Mouse (Mus musculus) layer of hippocampus, adult 2 months (tissue): ENCODE data around the gene Lrrc56. TPM values are rescaled to one million over a fixed set of nuclear protein-coding genes. Genes with fewer than 3 reads are reported as not detected.
A peak's percentile ranks its signal among the peaks of the same experiment; 100 is the strongest.
"Not testable (repeated sequence)": the region's sequence is repeated elsewhere in the genome, so short reads cannot be mapped to it uniquely, and the experiment has no call there.

ENCODE experiments used
- DNase-seq, 2 experiments: peaks; one replicate each; pipeline ENCODE4 v3.0.0; 2022; ENCODE audit warnings: low spot score in 2 of 2
- H3K27ac ChIP-seq: fragments of 200-600 bp; 2 replicates; pipeline ENCODE4 v1.8.1; 2022
- H3K4me3 ChIP-seq: fragments of 200-600 bp; 2 replicates; pipeline ENCODE4 v1.8.1; 2022; ENCODE audit warnings: mild to moderate bottlenecking
- CTCF ChIP-seq: fragments of 200-600 bp; conservative IDR thresholded peaks from 2 replicates; pipeline ENCODE4 v1.8.1; 2022; ENCODE audit warnings: antibody characterized with exemption, mild to moderate bottlenecking, moderate library complexity
- microRNA-seq, 2 experiments: library from miRNA; unstranded; fragments of <30 nt; microRNA quantifications; one replicate each; pipeline ENCODE4 v1.2.0; 2021
- total RNA-seq, 2 experiments: library from RNA; stranded (reverse); gene quantifications; 2 replicates each; pipeline ENCODE4 v1.2.3; 2021

Gene Lrrc56
- total RNA-seq, 2 experiments from 2014 or later: 4.5 to 5.7 TPM

GRCm38 (mm10) chr7:141226535-141226934 is 32.6 kb downstream of the Lrrc56 start:
- Histone ChIP-seq H3K27ac (no peak overlapping the region), H3K4me3 (no peak overlapping the region)

GRCm38 (mm10) chr7:141227796-141228195 is 33.8 kb downstream of the Lrrc56 start:
- no peak for TF ChIP-seq CTCF
- peak overlapping the region; percentile 100 for H3K27ac ChIP-seq
- no peak for DNase-seq
- peak overlapping the region; percentile 99; the same call in 1 of the 2 replicates for H3K4me3 ChIP-seq

More at GRCm38 (mm10) chr7:141226535-141226934, 32.6 kb downstream of the Lrrc56 start:
- no peak for DNase-seq
- TF ChIP-seq CTCF: peak; percentile 58

- DNase-seq: peak; percentile 83 to 95
- peak within 1 kb of the TSS; percentile 100 for H3K27ac ChIP-seq
- TF ChIP-seq CTCF: peak; percentile 100
Observed at GRCm38 (mm10) chr7:141228279-141229067, 34.5 kb downstream of the Lrrc56 start, which contains the start of gene Phrf1. Gene Phrf1 (plus strand): TSS chr7:141228784.

GRCm38 (mm10) chr7:141229702-141230101 is 35.7 kb downstream of the Lrrc56 start:
- DNase-seq: no peak
- TF ChIP-seq CTCF: no peak
- peak overlapping the region; percentile 99 for H3K4me3 ChIP-seq

More at GRCm38 (mm10) chr7:141228279-141229067, 34.5 kb downstream of the Lrrc56 start, which contains the start of gene Phrf1:
- H3K4me3 ChIP-seq: peak within 1 kb of the TSS; percentile 99

GRCm38 (mm10) chr7:141230570-141230969 is 36.6 kb downstream of the Lrrc56 start:
- TF ChIP-seq CTCF: no peak
- no peak overlapping the region for H3K4me3 ChIP-seq
- no peak for DNase-seq
- H3K27ac ChIP-seq: no peak overlapping the region

More at GRCm38 (mm10) chr7:141229702-141230101, 35.7 kb downstream of the Lrrc56 start:
- no peak overlapping the region for H3K27ac ChIP-seq

- Histone ChIP-seq H3K4me3 (no peak overlapping the region), H3K27ac (no peak overlapping the region)
- no peak for DNase-seq
- TF ChIP-seq CTCF: no peak
Observed at GRCm38 (mm10) chr7:141231111-141231510, 37.2 kb downstream of the Lrrc56 start.

GRCm38 (mm10) chr7:141231551-141231950 is 37.6 kb downstream of the Lrrc56 start:
- H3K4me3 ChIP-seq: no peak overlapping the region
- no peak for DNase-seq
- no peak for TF ChIP-seq CTCF
- no peak overlapping the region for H3K27ac ChIP-seq

GRCm38 (mm10) chr7:141250486-141250885 is 56.5 kb downstream of the Lrrc56 start:
- not testable (repeated sequence) for DNase-seq, H3K27ac ChIP-seq, H3K4me3 ChIP-seq

- TF ChIP-seq CTCF: no peak
- DNase-seq: no peak
- H3K4me3 ChIP-seq: no peak overlapping the region
- H3K27ac ChIP-seq: no peak overlapping the region
Observed at GRCm38 (mm10) chr7:141256159-141256558, 62.2 kb downstream of the Lrrc56 start.

Small RNAs within 50 kb of the gene (microRNA-seq; reads per million reads assigned to microRNA genes)
- 70.6 to 92.1 reads per million in 2 experiments for gene Mir210

Other genes with a start within 250 kb of the Lrrc56 start
- not detected for gene Ifitm5, start 243.9 kb upstream of the Lrrc56 start, total RNA-seq
- not detected for gene Gm45717, start 238.2 kb upstream of the Lrrc56 start, total RNA-seq
- 10 to 100 TPM; 13.0 to 16.3 TPM for gene Ifitm2, start 238.2 kb upstream of the Lrrc56 start, total RNA-seq
- 1 to 10 TPM; 1.9 to 2.9 TPM for gene Ifitm1, start 226.9 kb upstream of the Lrrc56 start, total RNA-seq
- gene Ifitm3, start 183.4 kb upstream of the Lrrc56 start, total RNA-seq: 10 to 100 TPM in 1 of 2 experiments, 1 to 10 TPM in 1; 9.6 to 13.9 TPM
- not detected for gene Ifitm6, start 176.2 kb upstream of the Lrrc56 start, total RNA-seq
- not detected for gene Gm17387, start 165.0 kb upstream of the Lrrc56 start, total RNA-seq
- 100 to 1,000 TPM in 1 of 2 experiments, 10 to 100 TPM in 1; 93.4 to 101 TPM for gene B4galnt4, start 133.1 kb upstream of the Lrrc56 start, total RNA-seq
- not detected for gene Pkp3, start 115.9 kb upstream of the Lrrc56 start, total RNA-seq
- 1 to 10 TPM; 2.1 to 2.5 TPM for gene Sigirr, start 93.6 kb upstream of the Lrrc56 start, total RNA-seq
- gene Ano9, start 76.4 kb upstream of the Lrrc56 start, total RNA-seq: not detected
- 10 to 100 TPM; 50.8 to 64.4 TPM for gene Ptdss2, start 71.8 kb upstream of the Lrrc56 start, total RNA-seq
- 10 to 100 TPM; 40.6 to 42.3 TPM for gene Rnh1, start 21.3 kb upstream of the Lrrc56 start, total RNA-seq
- gene Hras, start 152 bp upstream of the Lrrc56 start, total RNA-seq: 100 to 1,000 TPM; 200 to 222 TPM
- not detected for gene Lmntd2, start 19.9 kb downstream of the Lrrc56 start, total RNA-seq
- gene Rassf7, start 21.7 kb downstream of the Lrrc56 start, total RNA-seq: 1 to 10 TPM in 1 of 2 experiments, under 1 TPM in 1; 0.98 to 1.2 TPM
- 10 to 100 TPM; 72.8 to 76.1 TPM for gene Phrf1, start 34.6 kb downstream of the Lrrc56 start, total RNA-seq
- gene Irf7, start 72.3 kb downstream of the Lrrc56 start, total RNA-seq: 1 to 10 TPM in 1 of 2 experiments, under 1 TPM in 1; 0.56 to 1.3 TPM
- gene Cdhr5, start 82.6 kb downstream of the Lrrc56 start, total RNA-seq: not detected
- not detected for gene Sct, start 85.0 kb downstream of the Lrrc56 start, total RNA-seq
- under 1 TPM; 0.20 to 0.23 TPM for gene Drd4, start 97.8 kb downstream of the Lrrc56 start, total RNA-seq
- gene Deaf1, start 133.5 kb downstream of the Lrrc56 start, total RNA-seq: 10 to 100 TPM; 74.1 to 77.0 TPM
- gene Tmem80, start 133.6 kb downstream of the Lrrc56 start, total RNA-seq: 10 to 100 TPM; 32.9 to 33.7 TPM
- gene Eps8l2, start 144.7 kb downstream of the Lrrc56 start, total RNA-seq: 1 to 10 TPM; 4.9 to 5.1 TPM
- 100 to 1,000 TPM; 111 to 114 TPM for gene Taldo1, start 198.0 kb downstream of the Lrrc56 start, total RNA-seq
- 10 to 100 TPM; 42.1 to 45.1 TPM for gene Gatd1, start 220.0 kb downstream of the Lrrc56 start, total RNA-seq
- gene Cend1, start 235.3 kb downstream of the Lrrc56 start, total RNA-seq: 100 to 1,000 TPM; 251 to 263 TPM
- 100 to 1,000 TPM; 338 to 343 TPM for gene Slc25a22, start 243.7 kb downstream of the Lrrc56 start, total RNA-seq
- gene Pidd1, start 249.9 kb downstream of the Lrrc56 start, total RNA-seq: 1 to 10 TPM; 1.1 to 1.7 TPM